Mouse (Mus musculus) heart, adult 2 months (tissue): ENCODE results near the gene Gm17324.
A peak's percentile ranks its signal among the peaks of the same experiment; 100 is the strongest.

Experiments used
- CTCF ChIP-seq: fragments of 200-600 bp; IDR thresholded peaks from 2 replicates; pipeline ENCODE4 v1.8.1; 2022; ENCODE audit warnings: antibody characterized with exemption, mild to moderate bottlenecking, moderate library complexity
- EP300 ChIP-seq: fragments of 200-500 bp; IDR thresholded peaks from 2 replicates; pipeline ENCODE4 v1.6.1; 2011; ENCODE audit warnings: low read depth, low read length, control low read depth; ENCODE audit not compliant: insufficient read depth
- POLR2A ChIP-seq: fragments of 200-500 bp; IDR thresholded peaks from 2 replicates; pipeline ENCODE4 v1.6.1; 2011; ENCODE audit warnings: mild to moderate bottlenecking, low read depth, low read length, control low read depth; ENCODE audit not compliant: insufficient read depth

DNA sequence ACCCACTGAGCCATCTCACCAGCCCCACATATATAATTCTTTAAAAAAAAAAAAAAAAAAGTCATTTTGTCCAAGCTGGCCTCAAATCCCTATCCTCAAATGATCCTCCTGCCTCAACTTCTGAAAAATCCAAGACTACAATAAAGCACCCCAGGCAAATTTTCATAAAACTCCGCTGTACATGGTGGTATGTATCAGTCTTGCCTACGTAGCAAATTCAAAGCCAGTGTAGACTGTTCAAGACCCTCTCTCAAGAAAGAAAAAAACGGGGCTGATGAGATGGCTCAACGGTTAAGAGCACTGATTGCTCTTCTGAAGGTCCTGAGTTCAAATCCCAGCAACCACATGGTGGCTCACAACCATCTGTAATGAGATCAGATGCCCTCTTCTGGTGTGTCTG is 27.3 kb upstream of the Gm17324 start:
- TF ChIP-seq CTCF = no peak
- peak; percentile 9; the same call in 1 of the 2 replicates for TF ChIP-seq POLR2A
- TF ChIP-seq EP300 = no peak
